Mouse (Mus musculus): ENCODE measurements around the gene Cyp2d11.
A peak's percentile ranks its signal among the peaks of the same experiment; 100 is the strongest.

DNA sequence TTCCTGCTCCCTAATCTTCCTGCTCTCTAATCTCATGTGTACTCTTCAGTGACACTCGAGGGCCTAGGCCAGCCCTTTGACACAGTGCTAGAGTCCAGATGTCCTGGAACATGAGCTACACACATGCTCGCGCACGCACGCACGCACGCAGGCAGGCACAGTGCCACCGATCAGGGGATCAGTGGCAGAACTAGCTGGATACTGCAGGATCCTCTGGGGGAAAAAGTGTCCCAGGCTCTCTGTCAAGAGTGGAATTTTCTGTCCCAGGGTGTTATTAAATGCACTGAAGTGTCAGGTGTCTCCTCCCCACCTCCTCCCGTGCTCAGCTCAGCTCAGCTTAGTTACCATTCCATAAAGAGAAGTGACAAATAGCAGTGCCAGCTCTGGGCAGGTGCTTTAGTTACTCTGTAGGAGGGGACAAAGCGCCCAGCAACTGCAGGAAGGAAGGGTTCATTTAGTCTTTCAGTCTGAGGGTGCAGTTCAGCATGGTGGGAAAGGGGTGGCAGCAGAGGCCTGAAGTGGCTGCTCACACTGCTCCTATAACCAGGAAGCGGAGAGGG lies 32.3 kb downstream of the Cyp2d11 start:
- TF ChIP-seq CTCF (IDR thresholded peaks at IDR 0.05; ENCODE audit: low read depth): peak; percentile 74
- no peak for TF ChIP-seq EP300 (optimal IDR thresholded peaks at IDR 0.05)

All from stomach, postnatal 0 days (tissue).